Mouse (Mus musculus) hematopoietic stem cell, adult 5-6 weeks (primary cell): ENCODE measurements around the gene Paxip1. TPM values are rescaled to one million over a fixed set of nuclear protein-coding genes. Genes with fewer than 3 reads are reported as not detected.

Experiments
- ATAC-seq, 2 experiments: fragments of 125-278 bp in 1 of 2; replicated peaks in 1 of 2; 2 replicates each; pipeline ENCODE4 v1.8.0; 2016 to 2017; ENCODE audit warnings: inconsistent platforms in 2 of 2, mild to moderate bottlenecking in 2 of 2, moderate number of reproducible peaks in 2 of 2, low read depth in 1 of 2, moderate TSS enrichment in 1 of 2; ENCODE audit not compliant: low FRiP score in 2 of 2, poor library complexity in 2 of 2, severe bottlenecking in 2 of 2, insufficient read depth in 1 of 2, low TSS enrichment in 1 of 2
- total RNA-seq: library from RNA; stranded (forward); fragments of 172-1452, 232-1000 nt; gene quantifications from 2 replicates; pipeline ENCODE4 v1.2.3, GENCODE M21; 2017

Gene Paxip1
- total RNA-seq, 1 experiment from 2014 or later, result 27.9 TPM

GRCm38 (mm10) chr5:27739216-27739615, 52.3 kb downstream of the Paxip1 start:
- ATAC-seq, result no peak

- ATAC-seq, result peak; percentile 89 to 93
Measured at GRCm38 (mm10) chr5:27737168-27737567, 54.3 kb downstream of the Paxip1 start.

GRCm38 (mm10) chr5:27732288-27732868, 59.1 kb downstream of the Paxip1 start:
- no peak for ATAC-seq

- no peak for ATAC-seq
Measured at GRCm38 (mm10) chr5:27731392-27731791, 60.1 kb downstream of the Paxip1 start.

GRCm38 (mm10) chr5:27730666-27731065, 60.8 kb downstream of the Paxip1 start:
- ATAC-seq, result no peak

GRCm38 (mm10) chr5:27724460-27724859, 67.0 kb downstream of the Paxip1 start:
- ATAC-seq, result no peak

- no peak for ATAC-seq
Measured at GRCm38 (mm10) chr5:27719311-27719710, 72.2 kb downstream of the Paxip1 start.

GRCm38 (mm10) chr5:27717301-27717700, 74.2 kb downstream of the Paxip1 start:
- ATAC-seq, result no peak

- no peak for ATAC-seq
Measured at GRCm38 (mm10) chr5:27716026-27716425, 75.5 kb downstream of the Paxip1 start.

- no peak for ATAC-seq
Measured at GRCm38 (mm10) chr5:27714356-27714755, 77.1 kb downstream of the Paxip1 start.

- ATAC-seq, result no peak
Measured at GRCm38 (mm10) chr5:27711461-27712192, 79.9 kb downstream of the Paxip1 start.

GRCm38 (mm10) chr5:27708209-27708608, 83.3 kb downstream of the Paxip1 start:
- ATAC-seq, result peak; percentile 25 to 56; a peak in 2 of 4 replicates

GRCm38 (mm10) chr5:27707283-27707682, 84.2 kb downstream of the Paxip1 start:
- no peak for ATAC-seq

- ATAC-seq, result no peak
Measured at GRCm38 (mm10) chr5:27706551-27706950, 84.9 kb downstream of the Paxip1 start.

- no peak for ATAC-seq
Measured at GRCm38 (mm10) chr5:27705020-27705419, 86.5 kb downstream of the Paxip1 start.

GRCm38 (mm10) chr5:27702482-27702881, 89.0 kb downstream of the Paxip1 start:
- ATAC-seq, result no peak
